Mouse (Mus musculus): ENCODE results near the gene Irak4. TPM values are rescaled to one million over a fixed set of nuclear protein-coding genes. Genes with fewer than 3 reads are reported as not detected.

Irak4 gene
- polyA plus RNA-seq, 1 experiment from 2014 or later = 22.3 TPM

- no peak overlapping the region for H3K4me2 ChIP-seq (ENCODE audit: low read depth, low read length)
- no peak for ATAC-seq
- H3K4me1 ChIP-seq (ENCODE audit: control insufficient read depth, insufficient read depth, low read length) = no peaks in the 10 kb centered on the region
- H3K9ac ChIP-seq (ENCODE audit: low read depth, low read length) = no peak overlapping the region
- H3K27me3 ChIP-seq (replicated peaks; ENCODE audit: control insufficient read depth, insufficient read depth, low read length) = no peaks in the 10 kb centered on the region
- WGBS = 80% methylated on average over 12 of the region's 12 CpGs
- H3K4me3 ChIP-seq (ENCODE audit: low read length) = no peak overlapping the region
- no peaks in the 10 kb centered on the region for H3K36me3 ChIP-seq (ENCODE audit: control insufficient read depth, insufficient read depth, low read length)
- H3K27ac ChIP-seq (ENCODE audit: low read length) = no peak overlapping the region
- no peaks in the 10 kb centered on the region for H3K9me3 ChIP-seq (ENCODE audit: control insufficient read depth, low read length)
Measured at GRCm38 (mm10) chr15:94524956-94525355, 18.5 kb upstream of the Irak4 start.

GRCm38 (mm10) chr15:94530519-94530918, 12.9 kb upstream of the Irak4 start:
- ATAC-seq = no peak
- H3K27me3 ChIP-seq (replicated peaks; ENCODE audit: control insufficient read depth, insufficient read depth, low read length) = no peaks in the 10 kb centered on the region
- no peaks in the 10 kb centered on the region for H3K4me1 ChIP-seq (ENCODE audit: control insufficient read depth, insufficient read depth, low read length)
- H3K4me3 ChIP-seq (ENCODE audit: low read length) = no peak overlapping the region
- no peaks in the 10 kb centered on the region for H3K9me3 ChIP-seq (ENCODE audit: control insufficient read depth, low read length)
- no peak overlapping the region for H3K4me2 ChIP-seq (ENCODE audit: low read depth, low read length)
- 68% methylated on average over 3 of the region's 3 CpGs for WGBS
- H3K9ac ChIP-seq (ENCODE audit: low read depth, low read length) = no peak overlapping the region
- H3K36me3 ChIP-seq (ENCODE audit: control insufficient read depth, insufficient read depth, low read length) = no peaks in the 10 kb centered on the region
- no peak overlapping the region for H3K27ac ChIP-seq (ENCODE audit: low read length)

GRCm38 (mm10) chr15:94532306-94532705, 11.1 kb upstream of the Irak4 start:
- H3K27me3 ChIP-seq (replicated peaks; ENCODE audit: control insufficient read depth, insufficient read depth, low read length) = no peaks in the 10 kb centered on the region
- no peak overlapping the region for H3K4me2 ChIP-seq (ENCODE audit: low read depth, low read length)
- no peaks in the 10 kb centered on the region for H3K4me1 ChIP-seq (ENCODE audit: control insufficient read depth, insufficient read depth, low read length)
- H3K9ac ChIP-seq (ENCODE audit: low read depth, low read length) = no peak overlapping the region
- H3K36me3 ChIP-seq (ENCODE audit: control insufficient read depth, insufficient read depth, low read length) = no peaks in the 10 kb centered on the region
- WGBS = 65% methylated on average over 5 of the region's 5 CpGs
- no peak for ATAC-seq
- H3K27ac ChIP-seq (ENCODE audit: low read length) = no peak overlapping the region
- no peaks in the 10 kb centered on the region for H3K9me3 ChIP-seq (ENCODE audit: control insufficient read depth, low read length)
- no peak overlapping the region for H3K4me3 ChIP-seq (ENCODE audit: low read length)

GRCm38 (mm10) chr15:94532956-94533355, 10.5 kb upstream of the Irak4 start:
- no peak for ATAC-seq
- WGBS = 79% methylated on average over 6 of the region's 6 CpGs
- no peak overlapping the region for H3K27ac ChIP-seq (ENCODE audit: low read length)

GRCm38 (mm10) chr15:94535521-94535920, 7.9 kb upstream of the Irak4 start:
- no peak for ATAC-seq
- WGBS = 83% methylated on average over 7 of the region's 7 CpGs
- no peaks in the 10 kb centered on the region for H3K27me3 ChIP-seq (replicated peaks; ENCODE audit: control insufficient read depth, insufficient read depth, low read length)
- no peak overlapping the region for H3K4me3 ChIP-seq (ENCODE audit: low read length)
- no peaks in the 10 kb centered on the region for H3K36me3 ChIP-seq (ENCODE audit: control insufficient read depth, insufficient read depth, low read length)
- no peaks in the 10 kb centered on the region for H3K4me1 ChIP-seq (ENCODE audit: control insufficient read depth, insufficient read depth, low read length)
- H3K4me2 ChIP-seq (ENCODE audit: low read depth, low read length) = no peak overlapping the region
- H3K9me3 ChIP-seq (ENCODE audit: control insufficient read depth, low read length) = no peaks in the 10 kb centered on the region
- H3K9ac ChIP-seq (ENCODE audit: low read depth, low read length) = no peak overlapping the region
- no peak overlapping the region for H3K27ac ChIP-seq (ENCODE audit: low read length)

More at GRCm38 (mm10) chr15:94532956-94533355, 10.5 kb upstream of the Irak4 start:
- Histone ChIP-seq H3K36me3 (ENCODE audit: control insufficient read depth, insufficient read depth, low read length) (no peaks in the 10 kb centered on the region), H3K4me3 (ENCODE audit: low read length) (no peak overlapping the region), H3K4me1 (ENCODE audit: control insufficient read depth, insufficient read depth, low read length) (no peaks in the 10 kb centered on the region), H3K4me2 (ENCODE audit: low read depth, low read length) (no peak overlapping the region), H3K9ac (ENCODE audit: low read depth, low read length) (no peak overlapping the region), H3K9me3 (ENCODE audit: control insufficient read depth, low read length) (no peaks in the 10 kb centered on the region), H3K27me3 (replicated peaks; ENCODE audit: control insufficient read depth, insufficient read depth, low read length) (no peaks in the 10 kb centered on the region)

- Histone ChIP-seq H3K27ac (ENCODE audit: low read length) (no peak overlapping the region), H3K27me3 (replicated peaks; ENCODE audit: control insufficient read depth, insufficient read depth, low read length) (no peaks in the 10 kb centered on the region), H3K36me3 (ENCODE audit: control insufficient read depth, insufficient read depth, low read length) (no peaks in the 10 kb centered on the region), H3K4me1 (ENCODE audit: control insufficient read depth, insufficient read depth, low read length) (peaks cover 5% of the 10 kb centered on the region), H3K9me3 (ENCODE audit: control insufficient read depth, low read length) (no peaks in the 10 kb centered on the region), H3K4me2 (ENCODE audit: low read depth, low read length) (no peak overlapping the region), H3K9ac (ENCODE audit: low read depth, low read length) (no peak overlapping the region), H3K4me3 (ENCODE audit: low read length) (no peak overlapping the region)
- 90% methylated on average over 3 of the region's 3 CpGs for WGBS
- ATAC-seq = no peak
Measured at GRCm38 (mm10) chr15:94539296-94539695, 4.1 kb upstream of the Irak4 start.

- Histone ChIP-seq H3K27me3 (replicated peaks; ENCODE audit: control insufficient read depth, insufficient read depth, low read length) (no peaks in the 10 kb centered on the region), H3K9me3 (ENCODE audit: control insufficient read depth, low read length) (no peaks in the 10 kb centered on the region), H3K27ac (ENCODE audit: low read length) (peak overlapping the region; percentile 66; the same call in 1 of the 2 replicates), H3K4me3 (ENCODE audit: low read length) (peak overlapping the region; percentile 94), H3K4me1 (ENCODE audit: control insufficient read depth, insufficient read depth, low read length) (peaks cover 5% of the 10 kb centered on the region), H3K9ac (ENCODE audit: low read depth, low read length) (peak overlapping the region; percentile 86), H3K36me3 (ENCODE audit: control insufficient read depth, insufficient read depth, low read length) (no peaks in the 10 kb centered on the region), H3K4me2 (ENCODE audit: low read depth, low read length) (peak overlapping the region; percentile 89)
- ATAC-seq = peak; percentile 78
- 6% methylated on average over 22 of the region's 22 CpGs for WGBS
Measured at GRCm38 (mm10) chr15:94542567-94543408, 655 bp upstream of the Irak4 start.

- Histone ChIP-seq H3K27ac (ENCODE audit: low read length) (peak overlapping the region; percentile 98), H3K4me1 (ENCODE audit: control insufficient read depth, insufficient read depth, low read length) (peaks cover 5% of the 10 kb centered on the region), H3K36me3 (ENCODE audit: control insufficient read depth, insufficient read depth, low read length) (0 out of 2 replicates have a peak, but pooled peaks cover 1% of the 10 kb centered on the region), H3K9me3 (ENCODE audit: control insufficient read depth, low read length) (no peaks in the 10 kb centered on the region), H3K27me3 (replicated peaks; ENCODE audit: control insufficient read depth, insufficient read depth, low read length) (no peaks in the 10 kb centered on the region), H3K9ac (ENCODE audit: low read depth, low read length) (peak overlapping the region; percentile 86), H3K4me3 (ENCODE audit: low read length) (peak overlapping the region; percentile 94), H3K4me2 (ENCODE audit: low read depth, low read length) (peak overlapping the region; percentile 67)
- ATAC-seq = no peak
- 42% methylated on average over 9 of the region's 9 CpGs for WGBS
Measured at GRCm38 (mm10) chr15:94544052-94544636, 701 bp downstream of the Irak4 start.

GRCm38 (mm10) chr15:94544844-94545243, 1.4 kb downstream of the Irak4 start:
- no peaks in the 10 kb centered on the region for H3K9me3 ChIP-seq (ENCODE audit: control insufficient read depth, low read length)
- no peak overlapping the region for H3K4me3 ChIP-seq (ENCODE audit: low read length)
- H3K9ac ChIP-seq (ENCODE audit: low read depth, low read length) = no peak overlapping the region
- H3K36me3 ChIP-seq (ENCODE audit: control insufficient read depth, insufficient read depth, low read length) = 0 out of 2 replicates have a peak, but pooled peaks cover 3% of the 10 kb centered on the region
- WGBS = 79% methylated on average over 4 of the region's 4 CpGs
- H3K27ac ChIP-seq (ENCODE audit: low read length) = no peak overlapping the region
- H3K27me3 ChIP-seq (replicated peaks; ENCODE audit: control insufficient read depth, insufficient read depth, low read length) = no peaks in the 10 kb centered on the region
- peaks cover 5% of the 10 kb centered on the region for H3K4me1 ChIP-seq (ENCODE audit: control insufficient read depth, insufficient read depth, low read length)
- ATAC-seq = no peak
- peak overlapping the region; percentile 67; the same call in 1 of the 2 replicates for H3K4me2 ChIP-seq (ENCODE audit: low read depth, low read length)

All from intestine, embryonic 16.5 days (tissue).